Mouse (Mus musculus): ENCODE data around the gene E2f1. TPM values are rescaled to one million over a fixed set of nuclear protein-coding genes. Genes with fewer than 3 reads are reported as not detected.
A peak's percentile ranks its signal among the peaks of the same experiment; 100 is the strongest.

Gene E2f1
- total RNA-seq, 2 experiments from 2014 or later, result 10.2 to 10.4 TPM

- intact Hi-C loops (cut with DNase I), result no loop called here
- no peak for DNase-seq
Observed at GRCm38 (mm10) chr2:154555235-154555634, 14.5 kb downstream of the E2f1 start.

- peak; percentile 72 to 74 for DNase-seq
- intact Hi-C loops (cut with DNase I), result loop anchor here (2.0 kb wide), 1 partner anchor 60 kb away; the partner anchor contains the start of genes 4930519P11Rik and Zfp341
Observed at GRCm38 (mm10) chr2:154552424-154552907, 17.2 kb downstream of the E2f1 start.

GRCm38 (mm10) chr2:154551927-154552326, 17.8 kb downstream of the E2f1 start:
- DNase-seq, result no peak
- intact Hi-C loops (cut with DNase I), result loop anchor here (2.0 kb wide), 1 partner anchor 61 kb away; the partner anchor contains the start of genes 4930519P11Rik and Zfp341

- no peak for DNase-seq
- intact Hi-C loops (cut with DNase I), result no loop called here
Observed at GRCm38 (mm10) chr2:154551476-154551875, 18.2 kb downstream of the E2f1 start, which contains the start of gene Actl10. Gene Actl10 (plus strand): TSS chr2:154551776.

GRCm38 (mm10) chr2:154550937-154551336, 18.8 kb downstream of the E2f1 start:
- no peak for DNase-seq
- intact Hi-C loops (cut with DNase I), result no loop called here

GRCm38 (mm10) chr2:154549886-154550189, 19.9 kb downstream of the E2f1 start:
- intact Hi-C loops (cut with DNase I), result no loop called here
- DNase-seq, result no peak

GRCm38 (mm10) chr2:154549127-154549885, 20.4 kb downstream of the E2f1 start:
- peak; percentile 69 to 71 for DNase-seq
- intact Hi-C loops (cut with DNase I), result no loop called here

- peak; percentile 37 to 60 for DNase-seq
- intact Hi-C loops (cut with DNase I), result no loop called here
Observed at GRCm38 (mm10) chr2:154548688-154549087, 21.0 kb downstream of the E2f1 start.

GRCm38 (mm10) chr2:154546711-154547110, 23.0 kb downstream of the E2f1 start, which contains the start of gene 1700003F12Rik:
Gene 1700003F12Rik (plus strand): TSS chr2:154547085.
- intact Hi-C loops (cut with DNase I), result no loop called here
- no peak for DNase-seq

- peak; percentile 86 to 88 for DNase-seq
- intact Hi-C loops (cut with DNase I), result no loop called here
Observed at GRCm38 (mm10) chr2:154543567-154544347, 25.9 kb downstream of the E2f1 start.

- DNase-seq, result no peak
- intact Hi-C loops (cut with DNase I), result no loop called here
Observed at GRCm38 (mm10) chr2:154541630-154542029, 28.1 kb downstream of the E2f1 start.

GRCm38 (mm10) chr2:154539720-154540119, 30.0 kb downstream of the E2f1 start:
- peak; percentile 62 to 73 for DNase-seq
- intact Hi-C loops (cut with DNase I), result loop anchor here (1.0 kb wide), 1 partner anchor 122 kb away; no protein-coding TSS in a partner anchor

GRCm38 (mm10) chr2:154538710-154539109, 31.0 kb downstream of the E2f1 start:
- DNase-seq, result no peak
- intact Hi-C loops (cut with DNase I), result loop anchor here (1.0 kb wide), 1 partner anchor 121 kb away; no protein-coding TSS in a partner anchor

- intact Hi-C loops (cut with DNase I), result no loop called here
- DNase-seq, result peak; percentile 44 to 45
Observed at GRCm38 (mm10) chr2:154538310-154538709, 31.4 kb downstream of the E2f1 start.

GRCm38 (mm10) chr2:154534704-154535270, 34.9 kb downstream of the E2f1 start:
- no peak for DNase-seq
- intact Hi-C loops (cut with DNase I), result no loop called here

GRCm38 (mm10) chr2:154532888-154533287, 36.8 kb downstream of the E2f1 start:
- DNase-seq, result no peak
- intact Hi-C loops (cut with DNase I), result no loop called here

- DNase-seq, result no peak
- intact Hi-C loops (cut with DNase I), result no loop called here
Observed at GRCm38 (mm10) chr2:154526531-154526930, 43.2 kb downstream of the E2f1 start.

GRCm38 (mm10) chr2:154525285-154525684, 44.4 kb downstream of the E2f1 start:
- intact Hi-C loops (cut with DNase I), result no loop called here
- no peak for DNase-seq

GRCm38 (mm10) chr2:154522334-154522733, 47.4 kb downstream of the E2f1 start:
- no peak for DNase-seq
- intact Hi-C loops (cut with DNase I), result no loop called here

GRCm38 (mm10) chr2:154521449-154521848, 48.2 kb downstream of the E2f1 start:
- DNase-seq, result no peak
- intact Hi-C loops (cut with DNase I), result no loop called here

- no peak for DNase-seq
- intact Hi-C loops (cut with DNase I), result no loop called here
Observed at GRCm38 (mm10) chr2:154517424-154517823, 52.3 kb downstream of the E2f1 start.
